Mouse (Mus musculus) spleen, adult 2 months (tissue): ENCODE data around the gene AC161166.1. TPM values are rescaled to one million over a fixed set of nuclear protein-coding genes. Genes with fewer than 3 reads are reported as not detected.

Source experiments
- DNase-seq, 2 experiments: peaks; one replicate each; pipeline versions ENCODE4 v3.0.0 to v3.0.0-alpha.2; 2012 to 2021; ENCODE audit warnings: low spot score in 2 of 2, low read depth in 1 of 2
- H3K27ac ChIP-seq: fragments of 200-500 bp; 2 replicates; pipeline ENCODE4 v1.5.1; 2012; ENCODE audit warnings: low read length, inconsistent platforms; ENCODE audit not compliant: insufficient read depth
- H3K27me3 ChIP-seq: fragments of 200-500 bp; 2 replicates; pipeline ENCODE4 v1.6.1; 2012; ENCODE audit warnings: mild to moderate bottlenecking, moderate library complexity, low read length, inconsistent platforms; ENCODE audit not compliant: control insufficient read depth, insufficient read depth
- H3K36me3 ChIP-seq: fragments of 200-500 bp; 2 replicates; pipeline ENCODE4 v1.6.1; 2012; ENCODE audit warnings: mild to moderate bottlenecking, low read length, inconsistent platforms; ENCODE audit not compliant: control insufficient read depth, insufficient read depth
- H3K4me1 ChIP-seq: fragments of 200-500 bp; 2 replicates; pipeline ENCODE4 v1.6.1; 2011; ENCODE audit warnings: inconsistent platforms; ENCODE audit not compliant: control insufficient read depth, insufficient read depth, insufficient read length
- H3K4me3 ChIP-seq: fragments of 200-500 bp; 2 replicates; pipeline ENCODE4 v1.5.1; 2011; ENCODE audit warnings: mild to moderate bottlenecking, inconsistent platforms; ENCODE audit not compliant: insufficient read depth, insufficient read length; ENCODE audit errors: extremely low read depth
- CTCF ChIP-seq: fragments of 200-500 bp; IDR thresholded peaks from 2 replicates; pipeline ENCODE4 v1.5.1; 2011; ENCODE audit warnings: mild to moderate bottlenecking, inconsistent platforms; ENCODE audit not compliant: insufficient read depth, insufficient read length, insufficient replicate concordance; ENCODE audit errors: extremely low read depth
- POLR2A ChIP-seq: fragments of 200-500 bp; IDR thresholded peaks from 2 replicates; pipeline ENCODE4 v1.6.1; 2011; ENCODE audit warnings: low read depth, low read length, inconsistent platforms
- WGBS: fragments of 180-500 bp; shearing (Covaris S2); methylation state at CpG from one replicate; pipeline ENCODE4 v1.1.7; 2018; 5-methylcytosine and 5-hydroxymethylcytosine counted together
- polyA plus RNA-seq: library from polyadenylated mRNA; depleted of rRNA; stranded (reverse); fragments of >200 nt; gene quantifications from 2 replicates; pipeline ENCODE4 v1.2.3, GENCODE M21; 2012; rRNA removed

Gene AC161166.1
- polyA plus RNA-seq, 1 experiment: not detected

DNA sequence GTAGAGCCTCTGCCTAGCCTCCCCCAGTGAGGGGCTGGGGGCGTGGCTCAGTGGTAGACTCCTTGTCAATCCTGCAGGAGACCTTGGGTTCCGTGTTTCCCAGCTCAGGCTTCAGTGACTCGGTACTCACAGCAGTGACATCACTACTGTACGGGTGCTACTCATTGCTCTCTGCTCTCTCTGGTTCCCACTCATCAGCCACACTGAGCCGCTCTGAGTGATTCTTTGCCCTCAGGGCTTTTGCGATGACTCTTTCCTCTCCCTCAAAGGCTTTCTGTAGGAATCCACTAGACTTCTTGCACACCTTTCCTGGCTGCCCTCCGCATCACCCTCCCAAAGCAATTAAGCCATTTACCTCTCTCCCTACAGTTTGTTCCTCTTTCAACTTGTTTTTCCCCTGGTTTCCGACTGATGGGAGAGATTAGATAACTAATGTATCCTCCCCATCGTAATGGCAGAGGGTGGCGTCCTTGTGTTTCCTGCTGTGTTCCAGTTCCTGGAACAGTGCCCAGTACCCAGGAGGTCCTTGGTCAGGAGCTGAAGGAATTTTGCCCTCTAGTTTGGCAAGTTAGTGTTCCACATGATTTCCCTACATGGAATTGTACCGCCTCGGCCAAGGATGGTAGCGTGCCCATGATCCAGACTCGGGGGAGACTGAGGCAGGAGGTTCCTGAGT, 50.7 kb downstream of the AC161166.1 start:
- no peak overlapping the region for H3K4me3 ChIP-seq
- H3K27me3 ChIP-seq: no peaks in the 10 kb centered on the region
- no peak for TF ChIP-seq CTCF
- TF ChIP-seq POLR2A: no peak
- H3K4me1 ChIP-seq: peaks cover 43% of the 10 kb centered on the region
- H3K27ac ChIP-seq: no peak overlapping the region
- WGBS: 36% methylated on average over 14 of the region's 14 CpGs
- DNase-seq: no peak
- peaks cover 3% of the 10 kb centered on the region for H3K36me3 ChIP-seq

Other genes with a start within 250 kb of the AC161166.1 start
- gene Zfp93, start 242.0 kb downstream of the AC161166.1 start, polyA plus RNA-seq: 0.18 and 0.49 TPM in 2 replicates
- 3.1 and 4.7 TPM in 2 replicates for gene Zfp61, start 211.2 kb downstream of the AC161166.1 start, polyA plus RNA-seq
- 6.5 and 8.2 TPM in 2 replicates for gene Zfp94, start 195.8 kb downstream of the AC161166.1 start, polyA plus RNA-seq
- gene Tescl, start 178.5 kb downstream of the AC161166.1 start, polyA plus RNA-seq: 0.18 and 0.26 TPM in 2 replicates
- not detected in 2 replicates for gene Lypd5, start 163.3 kb downstream of the AC161166.1 start, polyA plus RNA-seq
- 102 and 133 TPM in 2 replicates for gene Kcnn4, start 142.2 kb downstream of the AC161166.1 start, polyA plus RNA-seq
- gene Smg9, start 112.8 kb downstream of the AC161166.1 start, polyA plus RNA-seq: 55.7 and 83.3 TPM in 2 replicates
- 6.5 and 19.9 TPM in 2 replicates for gene Irgc1, start 60.2 kb downstream of the AC161166.1 start, polyA plus RNA-seq
- 51.2 and 58.6 TPM in 2 replicates for gene Plaur, start 50.0 kb downstream of the AC161166.1 start, polyA plus RNA-seq
- 33.1 and 34.5 TPM in 2 replicates for gene Cadm4, start 30.4 kb downstream of the AC161166.1 start, polyA plus RNA-seq
- 4.0 and 5.9 TPM in 2 replicates for gene Zfp428, start 5.4 kb downstream of the AC161166.1 start, polyA plus RNA-seq
- 11.2 and 13.1 TPM in 2 replicates for gene Irgq, start 18.2 kb upstream of the AC161166.1 start, polyA plus RNA-seq
- 0.23 and 0.36 TPM in 2 replicates for gene Pinlyp, start 33.7 kb upstream of the AC161166.1 start, polyA plus RNA-seq
- gene Xrcc1, start 33.8 kb upstream of the AC161166.1 start, polyA plus RNA-seq: 52.3 and 56.2 TPM in 2 replicates
- gene Ethe1, start 75.1 kb upstream of the AC161166.1 start, polyA plus RNA-seq: 23.2 and 27.3 TPM in 2 replicates
- gene Zfp575, start 75.2 kb upstream of the AC161166.1 start, polyA plus RNA-seq: 0.29 and 0.61 TPM in 2 replicates
- gene Phldb3, start 98.3 kb upstream of the AC161166.1 start, polyA plus RNA-seq: 5.2 and 7.6 TPM in 2 replicates
- gene Lypd3, start 124.1 kb upstream of the AC161166.1 start, polyA plus RNA-seq: not detected in 2 replicates
- gene Tex101, start 164.2 kb upstream of the AC161166.1 start, polyA plus RNA-seq: not detected in 2 replicates
- gene BC049730, start 196.8 kb upstream of the AC161166.1 start, polyA plus RNA-seq: not detected in 2 replicates
- gene Gm4763, start 214.5 kb upstream of the AC161166.1 start, polyA plus RNA-seq: not detected in 2 replicates
- 6.9 and 8.8 TPM in 2 replicates for gene Cd177, start 247.9 kb upstream of the AC161166.1 start, polyA plus RNA-seq